Mouse (Mus musculus): ENCODE measurements around the gene Mecom. TPM values are rescaled to one million over a fixed set of nuclear protein-coding genes. Genes with fewer than 3 reads are reported as not detected.

The Mecom gene
- polyA plus RNA-seq, 1 experiment, result 4.3 TPM

- Histone ChIP-seq H3K4me3 (replicated peaks; ENCODE audit: insufficient read depth, low read depth, low read length) (no peak overlapping the region), H3K4me1 (ENCODE audit: control insufficient read depth, insufficient read depth, low read length) (no peaks in the 10 kb centered on the region), H3K27me3 (ENCODE audit: control insufficient read depth, insufficient read depth, low read length) (no peaks in the 10 kb centered on the region), H3K27ac (ENCODE audit: insufficient read depth, low read length) (no peak overlapping the region)
- WGBS, result 34% methylated on average over 6 of the region's 6 CpGs
- no peak for DNase-seq
- TF ChIP-seq POLR2A (IDR thresholded peaks at IDR 0.05; ENCODE audit: borderline replicate concordance, insufficient read depth, low read length), result no peak
- no peak for TF ChIP-seq CTCF (IDR thresholded peaks at IDR 0.05; ENCODE audit: borderline replicate concordance, insufficient read depth, low read depth, low read length)
These were observed 72.2 kb downstream of the Mecom start for GRCm38 (mm10) chr3:30475591-30475990.

- 65% methylated on average over 7 of the region's 7 CpGs for WGBS
- TF ChIP-seq CTCF (IDR thresholded peaks at IDR 0.05; ENCODE audit: borderline replicate concordance, insufficient read depth, low read depth, low read length) (no peak), POLR2A (IDR thresholded peaks at IDR 0.05; ENCODE audit: borderline replicate concordance, insufficient read depth, low read length) (no peak)
- Histone ChIP-seq H3K27ac (ENCODE audit: insufficient read depth, low read length) (no peak overlapping the region), H3K4me3 (replicated peaks; ENCODE audit: insufficient read depth, low read depth, low read length) (no peak overlapping the region), H3K27me3 (ENCODE audit: control insufficient read depth, insufficient read depth, low read length) (no peaks in the 10 kb centered on the region), H3K4me1 (ENCODE audit: control insufficient read depth, insufficient read depth, low read length) (no peaks in the 10 kb centered on the region)
- no peak for DNase-seq
These were observed 79.6 kb downstream of the Mecom start for GRCm38 (mm10) chr3:30468068-30468835.

DNA sequence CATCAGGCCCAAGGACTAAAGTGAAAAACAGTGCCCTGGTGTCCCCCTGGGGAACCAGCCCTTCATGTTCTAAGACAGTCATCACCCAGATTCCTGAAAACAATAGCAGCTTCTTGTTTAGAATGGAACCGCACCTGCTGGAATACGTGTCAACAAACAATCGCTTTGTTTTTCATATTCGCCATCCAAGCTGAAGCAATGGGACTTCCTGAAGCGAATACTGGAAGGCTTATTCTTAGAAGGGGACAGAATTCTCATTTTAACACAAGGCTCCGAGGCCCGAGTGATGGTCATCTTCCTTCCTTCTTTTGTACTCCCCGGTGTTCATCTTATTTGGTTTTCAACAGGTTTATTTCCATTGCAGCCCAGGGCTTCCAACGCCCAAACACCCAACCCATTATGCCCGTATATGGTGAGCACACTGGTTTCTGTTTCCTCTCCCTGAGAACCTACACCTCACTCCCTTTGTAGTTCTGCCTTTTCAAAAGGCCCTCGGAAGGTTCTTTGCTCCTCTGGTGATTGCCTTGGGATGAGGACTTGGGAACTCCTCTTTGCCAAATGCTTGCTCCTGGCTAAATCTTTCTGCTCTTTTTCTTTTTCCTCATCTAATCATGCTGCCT lies 81.7 kb downstream of the Mecom start:
- WGBS, result 66% methylated on average over 11 of the region's 11 CpGs
- no peak for DNase-seq
- H3K27ac ChIP-seq (ENCODE audit: insufficient read depth, low read length), result no peak overlapping the region
- H3K27me3 ChIP-seq (ENCODE audit: control insufficient read depth, insufficient read depth, low read length), result no peaks in the 10 kb centered on the region
- TF ChIP-seq CTCF (IDR thresholded peaks at IDR 0.05; ENCODE audit: borderline replicate concordance, insufficient read depth, low read depth, low read length), result no peak
- no peak for TF ChIP-seq POLR2A (IDR thresholded peaks at IDR 0.05; ENCODE audit: borderline replicate concordance, insufficient read depth, low read length)
- no peak overlapping the region for H3K4me3 ChIP-seq (replicated peaks; ENCODE audit: insufficient read depth, low read depth, low read length)
- no peaks in the 10 kb centered on the region for H3K4me1 ChIP-seq (ENCODE audit: control insufficient read depth, insufficient read depth, low read length)

GRCm38 (mm10) chr3:30464497-30464896 lies 83.3 kb downstream of the Mecom start:
- Histone ChIP-seq H3K4me1 (ENCODE audit: control insufficient read depth, insufficient read depth, low read length) (no peaks in the 10 kb centered on the region), H3K27ac (ENCODE audit: insufficient read depth, low read length) (no peak overlapping the region), H3K27me3 (ENCODE audit: control insufficient read depth, insufficient read depth, low read length) (no peaks in the 10 kb centered on the region), H3K4me3 (replicated peaks; ENCODE audit: insufficient read depth, low read depth, low read length) (no peak overlapping the region)
- TF ChIP-seq POLR2A (IDR thresholded peaks at IDR 0.05; ENCODE audit: borderline replicate concordance, insufficient read depth, low read length) (no peak), CTCF (IDR thresholded peaks at IDR 0.05; ENCODE audit: borderline replicate concordance, insufficient read depth, low read depth, low read length) (no peak)
- WGBS, result 84% methylated on average over 3 of the region's 3 CpGs
- no peak for DNase-seq

- H3K27me3 ChIP-seq (ENCODE audit: control insufficient read depth, insufficient read depth, low read length), result no peaks in the 10 kb centered on the region
- TF ChIP-seq POLR2A (IDR thresholded peaks at IDR 0.05; ENCODE audit: borderline replicate concordance, insufficient read depth, low read length) (no peak), CTCF (IDR thresholded peaks at IDR 0.05; ENCODE audit: borderline replicate concordance, insufficient read depth, low read depth, low read length) (no peak)
- DNase-seq, result no peak
- H3K4me3 ChIP-seq (replicated peaks; ENCODE audit: insufficient read depth, low read depth, low read length), result no peak overlapping the region
- 82% methylated on average over 2 of the region's 2 CpGs for WGBS
- H3K4me1 ChIP-seq (ENCODE audit: control insufficient read depth, insufficient read depth, low read length), result no peaks in the 10 kb centered on the region
- H3K27ac ChIP-seq (ENCODE audit: insufficient read depth, low read length), result no peak overlapping the region
These were observed 86.0 kb downstream of the Mecom start for GRCm38 (mm10) chr3:30461831-30462230.

DNA sequence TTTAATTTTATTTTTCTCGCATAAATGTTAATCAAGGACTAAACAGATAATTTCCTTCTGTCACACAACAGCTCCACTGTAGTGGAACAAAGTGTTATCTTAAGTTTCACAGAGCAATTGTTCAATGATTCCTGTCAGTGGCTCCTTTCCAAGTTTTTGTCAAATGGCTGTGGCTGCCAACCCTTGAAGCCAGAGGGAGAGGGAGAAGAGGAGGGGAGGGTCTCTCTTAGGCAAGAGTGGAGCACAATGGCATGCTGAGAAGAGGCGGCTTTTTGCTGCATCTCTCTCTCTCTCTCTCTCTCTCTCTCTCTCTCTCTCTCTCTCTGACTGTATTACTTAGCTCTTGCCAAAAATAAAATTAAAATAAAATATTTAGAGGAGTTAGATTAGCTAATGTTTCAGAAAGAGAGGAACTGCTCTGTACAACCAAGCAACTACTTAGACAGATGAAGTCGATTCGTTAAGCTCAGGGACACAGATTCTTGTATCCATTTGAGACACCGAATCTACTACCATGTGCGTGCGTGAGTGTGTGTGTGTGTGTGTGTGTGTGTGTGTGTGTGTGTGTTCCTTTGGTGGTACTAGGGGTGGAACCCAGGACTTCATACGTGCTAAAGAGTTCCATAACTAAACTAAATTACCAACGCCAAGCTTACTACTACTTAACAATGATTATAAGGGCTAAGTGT lies 86.8 kb downstream of the Mecom start:
- 25% methylated on average over 9 of the region's 9 CpGs for WGBS
- H3K27me3 ChIP-seq (ENCODE audit: control insufficient read depth, insufficient read depth, low read length), result no peaks in the 10 kb centered on the region
- H3K27ac ChIP-seq (ENCODE audit: insufficient read depth, low read length), result no peak overlapping the region
- H3K4me3 ChIP-seq (replicated peaks; ENCODE audit: insufficient read depth, low read depth, low read length), result no peak overlapping the region
- H3K4me1 ChIP-seq (ENCODE audit: control insufficient read depth, insufficient read depth, low read length), result no peaks in the 10 kb centered on the region
- no peak for DNase-seq
- no peak for TF ChIP-seq POLR2A (IDR thresholded peaks at IDR 0.05; ENCODE audit: borderline replicate concordance, insufficient read depth, low read length)
- TF ChIP-seq CTCF (IDR thresholded peaks at IDR 0.05; ENCODE audit: borderline replicate concordance, insufficient read depth, low read depth, low read length), result no peak

DNA sequence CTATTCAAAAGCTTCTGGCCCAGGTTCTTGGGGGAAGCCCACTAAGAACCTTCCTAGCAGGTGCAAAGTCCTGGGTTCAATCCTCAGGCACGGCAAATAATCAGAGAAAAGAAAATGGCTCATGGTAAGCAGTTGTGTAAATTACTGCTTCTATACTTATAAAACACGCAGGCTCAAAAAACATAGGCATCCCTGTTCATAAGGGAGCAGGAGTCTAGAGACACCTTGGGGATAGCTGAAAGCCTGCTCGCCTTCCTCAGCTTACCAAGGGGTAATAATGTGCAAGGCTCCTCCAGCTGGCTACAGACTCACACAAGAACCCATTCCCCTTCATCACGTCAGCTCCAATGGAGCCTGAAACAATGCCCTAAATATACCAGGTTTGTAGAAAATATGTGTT lies 88.2 kb downstream of the Mecom start:
- H3K4me1 ChIP-seq (ENCODE audit: control insufficient read depth, insufficient read depth, low read length), result no peaks in the 10 kb centered on the region
- no peak overlapping the region for H3K27ac ChIP-seq (ENCODE audit: insufficient read depth, low read length)
- DNase-seq, result no peak
- H3K27me3 ChIP-seq (ENCODE audit: control insufficient read depth, insufficient read depth, low read length), result no peaks in the 10 kb centered on the region
- TF ChIP-seq CTCF (IDR thresholded peaks at IDR 0.05; ENCODE audit: borderline replicate concordance, insufficient read depth, low read depth, low read length), result no peak
- no peak overlapping the region for H3K4me3 ChIP-seq (replicated peaks; ENCODE audit: insufficient read depth, low read depth, low read length)
- WGBS, result 84% methylated on average over 4 of the region's 4 CpGs
